Mouse (Mus musculus) neutrophil, adult 5-6 weeks (primary cell): ENCODE results near the gene Tspan11. TPM values are rescaled to one million over a fixed set of nuclear protein-coding genes. Genes with fewer than 3 reads are reported as not detected.

Experiments used
- ATAC-seq: fragments of 151-379, 151-347 bp; 2 replicates; pipeline ENCODE4 v1.8.0; 2017; ENCODE audit warnings: mild to moderate bottlenecking, moderate TSS enrichment; ENCODE audit not compliant: insufficient number of reproducible peaks, poor library complexity, low FRiP score, severe bottlenecking; ENCODE audit errors: extremely low read depth
- total RNA-seq: library from RNA; stranded (forward); fragments of 200-1000 nt; gene quantifications from 2 replicates; pipeline ENCODE4 v1.2.3, GENCODE M21; 2017

Tspan11 gene
- total RNA-seq, 1 experiment from 2014 or later = not detected

DNA sequence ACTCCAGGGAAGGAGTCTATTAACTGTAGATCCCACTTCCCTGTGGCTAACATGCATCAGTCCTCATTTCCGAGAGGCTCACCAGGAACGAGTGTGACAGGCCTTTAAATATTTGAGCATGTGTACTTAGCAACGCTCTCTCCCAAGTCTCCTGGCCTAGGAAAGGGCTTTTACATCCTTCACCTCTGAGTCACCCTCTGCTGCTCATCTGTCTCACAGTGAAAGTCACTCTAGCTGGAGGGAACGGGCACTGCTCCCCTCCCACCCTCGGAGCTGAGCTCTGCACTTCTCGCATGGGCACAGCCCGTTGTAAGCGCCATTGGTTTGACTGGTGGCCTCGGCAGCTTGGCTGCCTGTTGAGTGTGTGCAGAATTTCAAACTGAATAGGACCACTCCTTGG lies 86.6 kb downstream of the Tspan11 start:
- ATAC-seq = no peak

GRCm38 (mm10) chr6:127976695-127977094 lies 89.3 kb downstream of the Tspan11 start:
- ATAC-seq = no peak

GRCm38 (mm10) chr6:127978941-127979340 lies 91.6 kb downstream of the Tspan11 start:
- no peak for ATAC-seq

- no peak for ATAC-seq
Measured at GRCm38 (mm10) chr6:127979831-127980230, 92.4 kb downstream of the Tspan11 start.

DNA sequence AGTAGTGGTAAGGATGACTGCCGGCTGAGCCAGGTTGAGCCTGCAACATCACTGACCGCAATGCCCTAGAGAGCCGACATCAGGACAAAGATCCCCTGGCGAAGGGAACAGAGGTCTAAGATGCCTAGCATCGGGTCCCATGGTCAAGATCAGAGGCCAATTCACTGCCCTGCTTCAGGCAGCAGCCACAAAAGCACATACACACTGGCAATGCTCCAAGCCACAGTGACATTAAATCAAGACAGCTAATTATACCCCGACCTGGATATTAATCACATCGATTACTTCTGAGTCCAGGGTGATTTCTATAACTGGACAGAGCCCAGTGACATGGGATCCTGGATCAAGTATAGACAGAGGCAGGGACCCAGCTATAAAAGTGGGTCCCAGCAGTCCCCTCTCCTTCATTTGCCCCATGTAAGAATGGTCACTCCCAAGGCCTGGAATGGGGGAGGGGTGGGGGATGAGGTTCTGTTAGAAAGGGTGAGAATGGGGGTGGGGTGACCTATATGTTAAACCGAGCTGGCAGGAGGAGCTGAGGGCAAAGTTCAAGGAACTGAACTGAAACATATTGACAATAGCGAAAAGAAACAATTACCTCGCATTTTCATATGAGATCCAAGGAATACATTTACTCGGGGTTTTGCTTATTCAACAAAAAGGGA lies 93.1 kb downstream of the Tspan11 start:
- no peak for ATAC-seq

DNA sequence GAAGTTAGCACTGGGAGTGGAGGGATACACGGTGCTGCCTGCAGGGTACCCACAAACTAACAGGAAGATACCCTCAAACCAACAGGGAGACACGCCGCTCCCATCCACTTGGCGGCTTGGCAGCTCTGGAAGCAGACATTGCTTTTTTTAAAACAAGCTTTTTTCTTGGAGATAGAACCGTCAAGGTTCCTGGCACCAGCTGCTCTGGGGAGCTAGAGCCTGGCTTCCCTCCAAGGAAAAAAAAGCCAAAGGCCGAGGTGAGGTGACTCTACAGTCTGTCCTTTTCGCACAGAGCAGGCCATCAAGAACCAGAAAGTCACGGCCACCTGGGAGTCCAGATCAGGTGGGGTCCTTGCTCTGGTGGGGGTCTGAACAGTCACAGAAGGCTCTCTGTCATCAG lies 93.8 kb downstream of the Tspan11 start:
- ATAC-seq = no peak

DNA sequence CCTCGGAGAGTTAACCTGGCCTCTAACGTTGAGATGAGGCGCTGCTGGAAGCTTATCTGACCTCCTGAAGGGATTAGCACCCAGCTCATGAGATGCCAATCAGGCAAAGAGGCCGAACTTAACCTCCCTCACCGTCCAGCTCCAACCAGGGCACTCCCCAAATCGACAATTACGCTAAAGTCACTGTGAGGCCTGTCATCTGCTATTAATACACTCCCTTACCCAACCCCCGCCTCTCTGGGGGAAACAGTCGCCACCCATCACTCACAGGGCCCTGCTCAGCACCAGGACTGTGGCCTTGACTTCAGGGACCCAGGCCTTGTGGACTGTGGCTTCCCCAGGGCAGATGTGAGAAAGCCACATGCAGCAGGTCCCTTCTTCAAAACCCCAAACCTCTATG lies 99.0 kb downstream of the Tspan11 start:
- ATAC-seq = no peak

GRCm38 (mm10) chr6:127987374-127987773 lies 100.0 kb downstream of the Tspan11 start:
- no peak for ATAC-seq

- ATAC-seq = no peak
Measured at GRCm38 (mm10) chr6:127988944-127989494, 101.6 kb downstream of the Tspan11 start.

GRCm38 (mm10) chr6:127989624-127990212 lies 102.3 kb downstream of the Tspan11 start:
- no peak for ATAC-seq

DNA sequence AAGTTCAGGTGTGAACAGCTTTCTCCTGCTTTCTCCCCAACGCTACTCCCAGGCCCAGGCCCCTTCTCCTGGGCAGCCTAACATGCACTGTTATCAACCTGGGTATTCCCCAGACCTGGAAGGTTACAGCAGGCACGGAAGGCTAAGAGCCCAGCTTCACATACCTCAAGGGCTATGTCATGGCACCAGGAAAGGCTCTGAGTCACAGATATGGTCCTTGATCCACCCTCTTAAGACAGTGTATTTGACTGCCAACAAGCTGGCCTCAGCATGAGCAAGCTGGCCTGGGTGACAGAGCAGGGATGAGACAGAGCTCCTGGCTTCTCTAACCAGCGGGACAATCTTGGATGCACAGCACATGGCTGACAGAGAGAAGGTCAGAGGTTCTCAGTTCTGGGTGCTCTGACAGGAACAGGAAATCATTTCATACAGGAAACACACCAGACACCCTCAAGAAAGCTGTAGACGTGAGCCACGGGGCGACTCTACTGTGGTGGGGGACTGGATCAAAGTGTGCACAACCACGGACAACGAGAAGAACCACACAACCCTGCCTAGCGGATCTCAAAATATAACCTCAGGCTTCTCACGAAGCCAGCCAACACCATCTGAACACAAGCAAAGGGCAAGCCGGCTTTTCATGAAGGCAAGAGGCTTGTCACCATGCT lies 104.3 kb downstream of the Tspan11 start:
- no peak for ATAC-seq

GRCm38 (mm10) chr6:127992993-127993392 lies 105.6 kb downstream of the Tspan11 start:
- no peak for ATAC-seq

DNA sequence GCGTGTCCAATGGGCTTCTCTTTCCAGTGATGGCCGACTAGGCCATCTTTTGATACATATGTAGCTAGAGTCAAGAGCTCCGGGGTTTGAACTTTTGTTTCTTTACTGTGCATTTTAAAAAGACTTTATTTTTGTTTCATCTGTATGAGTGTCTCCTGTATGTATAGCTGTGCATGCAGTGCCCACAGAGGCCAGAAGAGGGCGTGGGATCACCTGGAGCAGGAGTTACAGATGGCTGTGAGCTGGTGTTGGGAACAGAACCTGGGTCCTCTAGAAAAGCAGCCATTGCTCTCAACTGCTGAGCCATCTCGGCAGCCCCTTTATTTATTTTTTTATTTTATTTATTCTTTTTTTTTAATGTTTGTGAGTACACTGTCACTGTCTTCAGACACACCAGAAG lies 109.5 kb downstream of the Tspan11 start:
- no peak for ATAC-seq

- ATAC-seq = no peak
Measured at GRCm38 (mm10) chr6:127999118-127999517, 111.7 kb downstream of the Tspan11 start.

- ATAC-seq = no peak
Measured at GRCm38 (mm10) chr6:128000777-128001176, 113.4 kb downstream of the Tspan11 start.

GRCm38 (mm10) chr6:128001587-128001986 lies 114.2 kb downstream of the Tspan11 start:
- ATAC-seq = no peak

DNA sequence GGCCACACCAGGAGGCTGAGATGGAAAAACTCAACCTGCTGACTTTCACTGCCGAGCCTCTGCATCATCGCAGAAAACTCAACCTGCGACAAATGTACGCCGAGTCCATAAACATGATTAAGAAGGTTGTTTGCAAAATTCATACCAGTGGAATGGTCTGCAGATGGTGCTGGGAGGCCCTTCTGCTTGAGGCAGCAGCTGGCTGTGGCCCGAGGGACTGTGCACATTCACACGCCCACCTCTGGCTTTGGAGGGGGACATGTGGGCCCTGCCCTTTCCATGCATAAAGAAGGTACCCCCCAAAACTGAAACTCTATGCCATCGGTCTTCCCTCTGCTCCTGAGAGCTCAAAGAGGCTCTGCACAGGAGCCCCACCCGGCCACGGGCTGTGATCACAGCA lies 114.7 kb downstream of the Tspan11 start:
- no peak for ATAC-seq

GRCm38 (mm10) chr6:128002667-128003066 lies 115.3 kb downstream of the Tspan11 start:
- ATAC-seq = no peak

GRCm38 (mm10) chr6:128003542-128003941 lies 116.2 kb downstream of the Tspan11 start:
- ATAC-seq = no peak
